Mouse (Mus musculus): ENCODE measurements around the gene Dut.

- TF ChIP-seq CTCF (IDR thresholded peaks at IDR 0.05; ENCODE audit: insufficient read depth, low read length) (no peak), POLR2A (IDR thresholded peaks at IDR 0.05; ENCODE audit: borderline replicate concordance, extremely low read depth, low read depth, low read length) (no peak)
Observed at GRCm38 (mm10) chr2:125260326-125260725, 13.3 kb downstream of the Dut start.
